Mouse (Mus musculus) olfactory bulb, adult 2 months (tissue): ENCODE results near the gene Ccr4. TPM values are rescaled to one million over a fixed set of nuclear protein-coding genes. Genes with fewer than 3 reads are reported as not detected.

Experiments
- H3K27ac ChIP-seq: fragments of 200-500 bp; 2 replicates; pipeline ENCODE4 v1.5.1; 2012; ENCODE audit warnings: low read depth, low read length; ENCODE audit not compliant: insufficient read depth
- H3K4me1 ChIP-seq: fragments of 200-500 bp; 2 replicates; pipeline ENCODE4 v1.6.1; 2012; ENCODE audit warnings: low read length; ENCODE audit not compliant: control insufficient read depth, insufficient read depth
- H3K4me3 ChIP-seq: fragments of 200-500 bp; 2 replicates; pipeline ENCODE4 v1.5.1; 2012; ENCODE audit warnings: mild to moderate bottlenecking, low read depth, low read length, moderate library complexity; ENCODE audit not compliant: insufficient read depth
- CTCF ChIP-seq: fragments of 200-500 bp; IDR thresholded peaks from 2 replicates; pipeline ENCODE4 v1.5.1; 2012; ENCODE audit warnings: low read depth, mild to moderate bottlenecking, low read length, moderate library complexity; ENCODE audit not compliant: insufficient read depth
- POLR2A ChIP-seq: fragments of 200-500 bp; IDR thresholded peaks from 2 replicates; pipeline ENCODE4 v1.6.1; 2012; ENCODE audit warnings: mild to moderate bottlenecking, low read depth, low read length, moderate library complexity; ENCODE audit not compliant: insufficient read depth
- WGBS: fragments of 180-500 bp; shearing (Covaris S2); methylation state at CpG from one replicate; pipeline ENCODE4 v1.1.7; 2018; 5-methylcytosine and 5-hydroxymethylcytosine counted together
- polyA plus RNA-seq: library from polyadenylated mRNA; stranded (reverse); fragments of >200 nt; gene quantifications from 2 replicates; pipeline ENCODE4 v1.2.4, GENCODE M21; 2012; ENCODE audit warnings: low replicate concordance; ENCODE audit not compliant: missing spikeins, insufficient read depth, insufficient read length

The Ccr4 gene
- polyA plus RNA-seq, 1 experiment, result not detected

GRCm38 (mm10) chr9:114458436-114458835 is 46.3 kb downstream of the Ccr4 start:
- TF ChIP-seq POLR2A (no peak), CTCF (no peak)
- H3K27ac ChIP-seq, result no peak overlapping the region
- WGBS, result 84% methylated on average over 3 of the region's 3 CpGs
- H3K4me3 ChIP-seq, result no peak overlapping the region
- no peaks in the 10 kb centered on the region for H3K4me1 ChIP-seq

DNA sequence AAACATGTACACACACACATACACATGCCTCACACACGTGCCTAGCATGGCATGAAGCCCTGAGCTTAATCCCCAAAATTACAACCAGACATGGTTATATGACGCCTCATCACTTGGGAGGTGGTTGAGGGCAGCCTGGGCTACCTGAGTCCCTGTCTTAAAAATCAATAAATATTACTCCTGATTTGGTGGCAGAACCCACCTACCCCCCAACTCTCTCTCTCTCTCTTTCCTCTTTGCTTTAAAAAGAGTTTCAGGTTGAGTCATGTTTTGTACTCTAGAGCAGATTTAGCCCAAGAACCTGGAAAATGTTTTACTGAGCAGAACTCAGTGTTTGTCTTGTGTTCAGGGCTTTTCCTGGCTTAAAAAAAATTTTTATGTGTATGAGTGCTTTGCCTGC is 49.3 kb downstream of the Ccr4 start:
- no peak overlapping the region for H3K27ac ChIP-seq
- WGBS, result 96% methylated on average over 2 of the region's 2 CpGs
- H3K4me3 ChIP-seq, result no peak overlapping the region
- no peaks in the 10 kb centered on the region for H3K4me1 ChIP-seq
- TF ChIP-seq POLR2A, result no peak
- no peak for TF ChIP-seq CTCF

- Histone ChIP-seq H3K4me1 (no peaks in the 10 kb centered on the region), H3K27ac (no peak overlapping the region), H3K4me3 (no peak overlapping the region)
- 93% methylated on average over 6 of the region's 6 CpGs for WGBS
- TF ChIP-seq CTCF (no peak), POLR2A (no peak)
Measured at GRCm38 (mm10) chr9:114452418-114452817, 52.3 kb downstream of the Ccr4 start.

- Histone ChIP-seq H3K4me1 (no peaks in the 10 kb centered on the region), H3K4me3 (no peak overlapping the region), H3K27ac (no peak overlapping the region)
- 54% methylated on average over 7 of the region's 7 CpGs for WGBS
- TF ChIP-seq CTCF (no peak), POLR2A (no peak)
Measured at GRCm38 (mm10) chr9:114451615-114452014, 53.1 kb downstream of the Ccr4 start.

DNA sequence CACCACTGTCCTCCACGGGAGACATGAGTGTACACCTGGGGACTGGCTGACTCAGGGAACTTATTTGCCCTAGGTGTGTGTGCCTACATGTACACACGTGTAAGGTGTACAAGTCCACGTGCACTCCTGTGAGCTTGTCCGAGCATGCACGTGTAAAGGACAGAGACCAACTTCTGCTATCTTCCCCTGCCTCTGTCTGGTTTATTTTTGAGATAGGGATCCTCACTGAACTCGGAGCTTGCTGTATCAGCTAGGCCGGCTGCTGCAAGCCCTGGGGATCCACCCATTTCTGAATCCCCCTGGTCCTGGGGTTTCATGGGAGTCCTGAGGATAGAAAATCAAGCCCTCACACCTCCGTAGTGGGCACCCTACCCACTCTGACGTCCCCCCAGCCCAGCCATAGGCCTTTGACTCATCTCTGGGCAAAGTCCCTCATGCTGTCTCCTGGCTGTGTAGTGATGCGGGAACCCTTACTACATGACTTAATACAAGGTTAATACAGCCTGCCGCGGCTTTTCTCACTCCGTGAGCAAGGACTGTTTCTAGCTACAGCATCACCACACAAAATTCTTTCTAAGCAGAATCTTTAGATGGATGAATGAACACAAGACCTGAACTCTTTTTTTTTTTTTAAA is 55.5 kb downstream of the Ccr4 start:
- no peak for TF ChIP-seq CTCF
- H3K4me3 ChIP-seq, result no peak overlapping the region
- 95% methylated on average over 13 of the region's 13 CpGs for WGBS
- no peaks in the 10 kb centered on the region for H3K4me1 ChIP-seq
- H3K27ac ChIP-seq, result no peak overlapping the region

DNA sequence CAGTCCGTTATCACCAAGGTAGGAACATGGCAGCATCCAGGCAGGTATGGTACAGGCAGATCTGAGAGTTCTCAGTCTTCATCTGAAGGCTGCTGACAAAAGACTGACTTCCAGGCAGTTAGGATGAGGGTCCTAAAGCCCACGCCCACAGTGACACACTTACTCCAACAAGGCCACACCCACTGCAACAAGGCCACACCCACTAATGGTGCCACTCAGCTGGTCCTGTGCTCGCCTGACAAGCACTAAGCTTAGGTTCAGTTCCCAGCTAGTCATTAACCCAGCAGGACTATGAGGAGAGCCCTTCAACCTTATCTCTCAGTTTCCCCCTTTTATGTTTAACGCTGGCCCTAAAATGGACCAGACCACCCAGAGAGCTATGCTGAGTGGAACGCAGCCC is 56.0 kb downstream of the Ccr4 start:
- TF ChIP-seq CTCF (no peak), POLR2A (no peak)
- Histone ChIP-seq H3K4me3 (no peak overlapping the region), H3K4me1 (no peaks in the 10 kb centered on the region), H3K27ac (no peak overlapping the region)
- 93% methylated on average over 5 of the region's 5 CpGs for WGBS

DNA sequence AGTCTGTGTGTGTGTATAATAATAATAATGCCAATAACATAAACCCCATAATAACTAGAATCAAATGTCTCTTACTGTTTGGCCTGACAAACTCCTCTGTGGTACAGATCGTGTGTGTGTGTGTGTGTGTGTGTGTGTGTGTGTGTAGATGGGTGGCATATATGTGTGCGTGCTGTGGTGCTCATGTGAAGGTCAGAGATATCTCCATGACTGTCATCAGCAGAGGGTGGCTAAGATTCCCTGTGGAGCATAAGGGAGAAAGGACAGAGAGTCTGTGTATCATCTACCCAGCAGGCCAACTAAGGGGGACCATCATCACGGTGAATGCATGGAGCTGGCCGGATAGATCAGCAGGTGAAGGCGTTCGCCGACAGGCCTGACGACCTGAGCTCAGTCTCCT is 57.8 kb downstream of the Ccr4 start:
- H3K4me1 ChIP-seq, result no peaks in the 10 kb centered on the region
- TF ChIP-seq POLR2A (no peak), CTCF (no peak)
- H3K4me3 ChIP-seq, result no peak overlapping the region
- WGBS, result 92% methylated on average over 8 of the region's 8 CpGs
- H3K27ac ChIP-seq, result no peak overlapping the region

DNA sequence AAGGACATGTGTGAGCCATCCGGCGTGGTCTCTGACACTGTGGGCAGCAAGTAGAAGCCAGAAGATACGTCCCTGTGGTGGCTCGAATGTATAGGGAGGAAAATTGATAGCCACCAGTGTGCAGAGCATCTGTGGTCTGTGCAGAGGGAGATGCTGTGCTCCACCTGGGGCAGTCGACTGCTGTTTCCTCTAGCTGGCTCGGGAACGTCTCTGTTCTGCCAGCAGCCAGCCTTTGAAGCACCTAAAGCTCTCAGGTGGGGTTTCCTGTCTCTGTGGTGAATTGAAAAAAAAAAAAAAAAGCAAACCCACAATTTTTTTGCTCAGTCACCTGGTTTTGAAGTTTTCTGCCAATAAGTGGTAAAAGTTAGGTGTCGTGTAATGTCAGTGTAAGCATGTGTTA is 61.4 kb downstream of the Ccr4 start:
- no peak overlapping the region for H3K27ac ChIP-seq
- no peak for TF ChIP-seq CTCF
- no peaks in the 10 kb centered on the region for H3K4me1 ChIP-seq
- 96% methylated on average over 8 of the region's 8 CpGs for WGBS
- H3K4me3 ChIP-seq, result no peak overlapping the region

GRCm38 (mm10) chr9:114442893-114443292 is 61.8 kb downstream of the Ccr4 start:
- TF ChIP-seq CTCF (no peak), POLR2A (no peak)
- H3K27ac ChIP-seq, result no peak overlapping the region
- no peak overlapping the region for H3K4me3 ChIP-seq
- H3K4me1 ChIP-seq, result no peaks in the 10 kb centered on the region
- WGBS, result 94% methylated on average over 9 of the region's 9 CpGs

GRCm38 (mm10) chr9:114442225-114442624 is 62.5 kb downstream of the Ccr4 start:
- 95% methylated on average over 9 of the region's 9 CpGs for WGBS
- Histone ChIP-seq H3K4me3 (no peak overlapping the region), H3K4me1 (no peaks in the 10 kb centered on the region), H3K27ac (no peak overlapping the region)
- TF ChIP-seq POLR2A (no peak), CTCF (no peak)
